Mouse (Mus musculus) liver, embryonic 16.5 days (tissue): ENCODE results near the gene Lin28a. TPM values are rescaled to one million over a fixed set of nuclear protein-coding genes. Genes with fewer than 3 reads are reported as not detected.

Source experiments
- ATAC-seq: fragments of 200-750 bp; cut with Nextera tagmentation; 2 replicates; pipeline ENCODE4 v1.8.0; 2017; ENCODE audit warnings: low read depth, mild to moderate bottlenecking, moderate number of reproducible peaks, moderate library complexity
- H3K27ac ChIP-seq: fragments of 300-500 bp; sonication (generic); 2 replicates; pipeline ENCODE4 v1.5.1; 2014; ENCODE audit warnings: mild to moderate bottlenecking, low read length
- H3K27me3 ChIP-seq: fragments of 300-500 bp; sonication (generic); 2 replicates; pipeline ENCODE4 v1.6.1; 2014; ENCODE audit warnings: low read depth, low read length, mixed read lengths; ENCODE audit not compliant: control insufficient read depth, insufficient read depth
- H3K36me3 ChIP-seq: fragments of 300-500 bp; sonication (generic); 2 replicates; pipeline ENCODE4 v1.6.1; 2014; ENCODE audit warnings: mild to moderate bottlenecking; ENCODE audit not compliant: control insufficient read depth, insufficient read depth
- H3K4me1 ChIP-seq: fragments of 300-500 bp; sonication (generic); 2 replicates; pipeline ENCODE4 v1.6.1; 2014; ENCODE audit warnings: low read depth, low read length, mixed read lengths; ENCODE audit not compliant: control insufficient read depth
- H3K4me2 ChIP-seq: fragments of 300-500 bp; sonication (generic); 2 replicates; pipeline ENCODE4 v1.6.1; 2014; ENCODE audit warnings: low read depth, low read length, mixed read lengths
- H3K4me3 ChIP-seq: fragments of 300-500 bp; sonication (generic); 2 replicates; pipeline ENCODE4 v1.5.1; 2014; ENCODE audit warnings: low read depth, mild to moderate bottlenecking, low read length
- H3K9ac ChIP-seq: fragments of 300-500 bp; sonication (generic); 2 replicates; pipeline ENCODE4 v1.6.1; 2014; ENCODE audit warnings: low read depth, low read length
- H3K9me3 ChIP-seq: fragments of 300-500 bp; sonication (generic); replicated peaks from 2 replicates; pipeline ENCODE4 v1.6.1; 2016; ENCODE audit warnings: low read length; ENCODE audit not compliant: control insufficient read depth
- WGBS: fragments of 180-500 bp; shearing (Covaris S2); extraction: QIAGEN DNeasy Blood & Tissue Kit; methylation state at CpG from one replicate; pipeline ENCODE4 v1.1.7; 2014; ENCODE audit not compliant: insufficient replicate concordance; 5-methylcytosine and 5-hydroxymethylcytosine counted together
- polyA plus RNA-seq: library from polyadenylated mRNA; unstranded; fragments of >200 nt; fragmentation: Nextera tagmentation; extraction: Ambion mirVana; gene quantifications from 2 replicates; pipeline ENCODE4 v1.2.1, GENCODE M21; 2015

The Lin28a gene
- polyA plus RNA-seq, 1 experiment from 2014 or later: 1.5 TPM

GRCm38 (mm10) chr4:133971741-133972140, 46.9 kb downstream of the Lin28a start:
- no peak overlapping the region for H3K4me2 ChIP-seq
- no peak for ATAC-seq
- no peaks in the 10 kb centered on the region for H3K27me3 ChIP-seq
- H3K36me3 ChIP-seq: no peaks in the 10 kb centered on the region; the same call in 1 of the 2 replicates
- no peak overlapping the region for H3K4me3 ChIP-seq
- no peaks in the 10 kb centered on the region for H3K9me3 ChIP-seq
- no peak overlapping the region for H3K27ac ChIP-seq
- no peak overlapping the region for H3K9ac ChIP-seq
- WGBS: 79% methylated on average over 8 of the region's 8 CpGs
- H3K4me1 ChIP-seq: peaks cover 15% of the 10 kb centered on the region

GRCm38 (mm10) chr4:133970876-133971275, 47.8 kb downstream of the Lin28a start:
- Histone ChIP-seq H3K4me2 (no peak overlapping the region), H3K36me3 (peaks cover 6% of the 10 kb centered on the region), H3K4me1 (peaks cover 22% of the 10 kb centered on the region), H3K27me3 (no peaks in the 10 kb centered on the region), H3K27ac (no peak overlapping the region), H3K9ac (no peak overlapping the region), H3K4me3 (no peak overlapping the region), H3K9me3 (no peaks in the 10 kb centered on the region)
- no peak for ATAC-seq
- WGBS: 84% methylated on average over 13 of the region's 13 CpGs

- no peak for ATAC-seq
- WGBS: 62% methylated on average over 4 of the region's 4 CpGs
- Histone ChIP-seq H3K27ac (no peak overlapping the region), H3K9me3 (no peaks in the 10 kb centered on the region), H3K4me3 (no peak overlapping the region), H3K4me1 (peaks cover 22% of the 10 kb centered on the region), H3K36me3 (peaks cover 12% of the 10 kb centered on the region), H3K4me2 (no peak overlapping the region), H3K9ac (no peak overlapping the region), H3K27me3 (no peaks in the 10 kb centered on the region)
Observed at GRCm38 (mm10) chr4:133970196-133970595, 48.4 kb downstream of the Lin28a start.

GRCm38 (mm10) chr4:133969114-133969770, 49.4 kb downstream of the Lin28a start:
- Histone ChIP-seq H3K4me2 (peak overlapping the region; percentile 100; the same call in 1 of the 2 replicates), H3K27me3 (no peaks in the 10 kb centered on the region), H3K9me3 (no peaks in the 10 kb centered on the region), H3K36me3 (peaks cover 15% of the 10 kb centered on the region), H3K27ac (peak overlapping the region; percentile 97), H3K4me3 (peak overlapping the region; percentile 81), H3K4me1 (peaks cover 22% of the 10 kb centered on the region), H3K9ac (peak overlapping the region; percentile 97; the same call in 1 of the 2 replicates)
- ATAC-seq: no peak
- 65% methylated on average over 8 of the region's 8 CpGs for WGBS

GRCm38 (mm10) chr4:133968150-133968921, 50.3 kb downstream of the Lin28a start, which contains the start of gene Hmgn2:
Gene Hmgn2, minus strand, starts transcription at chr4:133968650.
- Histone ChIP-seq H3K4me3 (peak within 1 kb of the TSS; percentile 81), H3K27me3 (no peaks in the 10 kb centered on the region), H3K9me3 (no peaks in the 10 kb centered on the region), H3K4me1 (peaks cover 22% of the 10 kb centered on the region), H3K4me2 (peak within 1 kb of the TSS; percentile 100), H3K27ac (peak within 1 kb of the TSS; percentile 97), H3K9ac (peak within 1 kb of the TSS; percentile 97), H3K36me3 (peaks cover 24% of the 10 kb centered on the region)
- WGBS: 0% methylated on average over 42 of the region's 42 CpGs
- ATAC-seq: peak; percentile 44

- Histone ChIP-seq H3K27me3 (no peaks in the 10 kb centered on the region), H3K36me3 (peaks cover 27% of the 10 kb centered on the region), H3K9me3 (no peaks in the 10 kb centered on the region), H3K4me3 (peak overlapping the region; percentile 81), H3K9ac (peak overlapping the region; percentile 97), H3K4me2 (peak overlapping the region; percentile 100), H3K4me1 (peaks cover 22% of the 10 kb centered on the region), H3K27ac (peak overlapping the region; percentile 97)
- WGBS: under 1% methylated on average over 29 of the region's 29 CpGs
- peak; percentile 72 for ATAC-seq
Observed at GRCm38 (mm10) chr4:133967866-133968149, 50.8 kb downstream of the Lin28a start.

- Histone ChIP-seq H3K27me3 (no peaks in the 10 kb centered on the region), H3K4me2 (peak overlapping the region; percentile 100), H3K9me3 (no peaks in the 10 kb centered on the region), H3K4me3 (peak overlapping the region; percentile 81), H3K36me3 (peaks cover 28% of the 10 kb centered on the region), H3K27ac (peak overlapping the region; percentile 97), H3K4me1 (peaks cover 22% of the 10 kb centered on the region), H3K9ac (peak overlapping the region; percentile 97)
- ATAC-seq: peak; percentile 84
- under 1% methylated on average over 76 of the region's 101 CpGs for WGBS
Observed at GRCm38 (mm10) chr4:133967138-133967865, 51.3 kb downstream of the Lin28a start.

GRCm38 (mm10) chr4:133966271-133966940, 52.2 kb downstream of the Lin28a start:
- ATAC-seq: no peak
- H3K36me3 ChIP-seq: peaks cover 28% of the 10 kb centered on the region
- peak overlapping the region; percentile 81 for H3K4me3 ChIP-seq
- peaks cover 22% of the 10 kb centered on the region for H3K4me1 ChIP-seq
- H3K9ac ChIP-seq: peak overlapping the region; percentile 74
- 33% methylated on average over 12 of the region's 12 CpGs for WGBS
- H3K27ac ChIP-seq: peak overlapping the region; percentile 71
- no peaks in the 10 kb centered on the region for H3K9me3 ChIP-seq
- no peaks in the 10 kb centered on the region for H3K27me3 ChIP-seq
- peak overlapping the region; percentile 81 for H3K4me2 ChIP-seq
